Mouse (Mus musculus) kidney, postnatal 36 days (tissue): ENCODE data around the gene Panx1.

Experiments used
- DNase-seq, 2 experiments: peaks; one replicate each; pipeline ENCODE4 v3.0.0; 2021 to 2022; ENCODE audit warnings: mixed read lengths in 2 of 2

Panx1 gene

GRCm38 (mm10) chr9:15045084-15045669 lies at the start of gene Panx1:
Panx1 (minus strand) TSS chr9:15045478.
- peak; percentile 36 to 69 for DNase-seq

DNA sequence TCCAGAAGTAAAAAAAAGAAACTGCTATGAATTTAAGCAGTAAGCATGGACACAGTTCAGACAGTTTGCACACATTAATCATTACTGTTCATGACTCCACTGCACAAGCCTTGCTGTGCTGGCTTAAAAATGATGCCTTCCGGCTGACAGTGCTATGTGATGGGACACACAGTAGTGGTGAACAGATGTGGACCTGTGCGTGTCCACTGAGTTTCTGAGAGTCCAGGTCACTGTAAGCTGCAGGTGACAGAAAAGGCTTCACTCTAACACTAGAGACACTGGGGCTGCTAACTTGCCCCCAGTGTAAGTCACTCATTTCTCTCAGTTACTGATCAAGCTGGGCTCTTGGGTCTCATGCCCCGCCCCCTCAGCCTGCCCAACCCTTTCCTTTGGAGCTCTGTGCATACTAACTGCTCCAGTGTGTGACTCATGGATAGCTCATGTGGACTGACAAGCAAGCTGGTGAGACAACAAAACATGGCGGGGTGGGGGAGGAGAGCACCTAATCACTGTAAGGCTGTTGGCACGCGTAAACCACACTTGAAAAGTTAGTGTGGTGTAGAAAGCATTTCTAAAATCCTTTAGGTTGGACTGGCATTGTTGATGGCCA lies 23.5 kb upstream of the Panx1 start:
- peak; percentile 9 to 25 for DNase-seq

- no peak for DNase-seq
Observed at GRCm38 (mm10) chr9:15067995-15068685, 22.9 kb upstream of the Panx1 start.

GRCm38 (mm10) chr9:15064176-15064575 lies 18.9 kb upstream of the Panx1 start:
- no peak for DNase-seq

- DNase-seq: no peak
Observed at GRCm38 (mm10) chr9:15060847-15061246, 15.6 kb upstream of the Panx1 start.

GRCm38 (mm10) chr9:15060026-15060425 lies 14.7 kb upstream of the Panx1 start:
- no peak for DNase-seq

GRCm38 (mm10) chr9:15045740-15046139 lies 462 bp upstream of the Panx1 start:
- no peak for DNase-seq

DNA sequence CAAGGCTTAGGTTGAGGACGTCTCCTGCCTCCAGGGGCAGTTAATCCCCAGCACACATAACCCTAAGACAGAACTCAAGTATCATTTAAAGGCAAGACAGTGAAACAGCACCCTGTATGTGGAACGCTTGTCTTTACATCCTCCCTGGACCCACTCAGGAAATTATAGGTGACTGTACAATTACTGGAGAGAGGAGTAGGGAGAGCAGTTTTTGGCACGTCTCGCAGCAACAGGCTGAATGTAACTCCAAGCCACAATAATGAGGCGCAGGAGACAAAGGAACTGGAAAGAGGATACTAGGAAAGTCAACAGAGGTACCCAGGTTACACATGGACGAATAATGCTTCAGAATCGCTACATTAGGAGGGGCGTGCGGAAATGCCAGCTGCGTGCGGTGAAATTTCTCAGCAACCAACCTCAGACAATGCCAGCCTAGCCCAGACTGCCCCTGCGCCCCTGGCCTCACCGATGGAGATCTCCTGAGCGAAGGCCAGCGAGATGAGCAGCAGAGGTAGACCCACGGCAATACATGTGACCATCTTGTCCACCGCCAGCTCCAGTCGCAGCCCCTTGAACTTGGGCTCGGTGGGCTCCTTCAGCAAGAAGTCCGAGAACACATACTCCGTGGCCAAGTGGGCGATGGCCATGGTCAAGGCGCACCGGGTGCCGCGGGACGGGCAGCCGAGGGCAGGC lies 741 bp downstream of the Panx1 start:
- no peak for DNase-seq

DNA sequence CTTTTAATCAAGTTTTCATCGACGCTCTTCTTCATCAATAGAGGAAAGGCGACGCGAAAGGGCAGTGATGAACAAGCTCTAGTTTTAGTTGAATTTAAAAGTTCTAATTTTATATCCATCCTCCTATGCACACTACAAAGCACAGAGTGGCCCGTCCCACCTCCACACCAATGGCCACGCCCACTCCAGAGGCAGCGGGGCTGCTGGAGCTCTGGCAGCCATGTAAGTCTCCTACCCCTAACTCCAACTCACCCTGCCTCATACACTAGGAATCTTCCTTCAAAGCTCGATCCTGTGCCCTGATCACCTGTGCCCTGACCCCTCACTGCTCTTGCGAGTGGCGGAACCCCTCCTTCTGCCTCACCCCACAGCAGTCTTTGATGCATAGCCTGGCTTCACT lies 3.7 kb downstream of the Panx1 start:
- DNase-seq: no peak

DNA sequence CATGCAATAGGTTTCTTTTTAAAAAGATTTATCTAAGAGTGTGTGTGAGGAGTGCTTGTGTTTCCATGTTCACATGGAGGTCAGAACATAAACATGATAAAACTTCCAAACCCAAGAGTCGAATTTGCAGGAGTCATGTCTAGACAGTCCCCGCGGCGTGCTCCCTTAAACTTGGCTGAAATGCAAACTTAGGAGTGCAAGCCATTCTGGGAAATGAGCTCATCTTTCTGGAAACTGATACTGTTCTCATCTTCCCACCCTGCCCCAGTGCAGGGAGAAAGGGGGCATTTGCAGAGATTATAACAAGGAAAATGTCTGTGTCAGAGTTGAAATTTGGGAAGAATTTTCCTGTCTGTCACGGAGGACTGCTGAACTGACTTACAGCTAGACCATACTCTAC lies 5.4 kb downstream of the Panx1 start:
- no peak for DNase-seq

- DNase-seq: no peak
Observed at GRCm38 (mm10) chr9:15037704-15038103, 7.6 kb downstream of the Panx1 start.

DNA sequence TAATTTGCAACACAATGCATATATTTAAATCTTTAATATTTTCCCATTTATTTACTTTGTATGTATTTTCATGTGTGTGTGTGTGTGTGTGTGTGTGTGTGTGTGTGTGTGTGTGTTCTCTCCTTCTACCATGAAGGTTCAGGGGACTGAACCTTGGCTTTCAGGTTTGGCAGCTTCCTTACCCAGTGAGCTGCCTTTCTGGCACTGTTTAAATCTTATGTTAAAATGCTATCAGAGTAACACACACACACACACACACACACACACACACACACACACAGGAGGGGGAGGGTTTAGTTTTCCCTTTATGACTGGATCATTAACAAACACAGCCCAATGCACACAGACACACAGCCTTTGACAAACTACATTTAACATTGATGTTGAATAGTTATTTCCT lies 8.0 kb downstream of the Panx1 start:
- DNase-seq: no peak

GRCm38 (mm10) chr9:15036807-15037206 lies 8.5 kb downstream of the Panx1 start:
- DNase-seq: no peak

GRCm38 (mm10) chr9:15036405-15036804 lies 8.9 kb downstream of the Panx1 start:
- no peak for DNase-seq

- no peak for DNase-seq
Observed at GRCm38 (mm10) chr9:15035979-15036378, 9.3 kb downstream of the Panx1 start.

- DNase-seq: peak; percentile 31 to 50
Observed at GRCm38 (mm10) chr9:15034546-15035273, 10.6 kb downstream of the Panx1 start.

GRCm38 (mm10) chr9:15033568-15034160 lies 11.6 kb downstream of the Panx1 start:
- DNase-seq: peak; percentile 16 to 72

DNA sequence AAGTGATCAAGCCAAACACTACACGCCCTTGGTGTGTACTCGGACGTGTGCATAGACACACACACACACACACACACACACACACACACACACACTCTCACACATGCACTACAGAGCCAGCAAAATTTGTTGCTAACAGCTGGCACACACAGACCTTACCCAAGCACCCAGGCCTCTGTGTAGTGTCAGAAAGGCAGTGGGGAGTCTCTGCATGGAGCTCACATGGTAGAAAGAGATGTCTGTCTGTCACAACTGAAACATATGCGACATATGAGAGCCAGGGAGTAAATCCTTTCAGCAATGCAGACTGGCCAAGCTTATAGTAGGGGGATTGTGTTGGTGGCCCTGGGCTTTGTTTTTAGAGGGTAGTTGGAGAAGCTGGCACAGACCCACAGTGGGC lies 12.5 kb downstream of the Panx1 start:
- DNase-seq: no peak

- DNase-seq: peak; percentile 7 to 53
Observed at GRCm38 (mm10) chr9:15030771-15031170, 14.5 kb downstream of the Panx1 start.

DNA sequence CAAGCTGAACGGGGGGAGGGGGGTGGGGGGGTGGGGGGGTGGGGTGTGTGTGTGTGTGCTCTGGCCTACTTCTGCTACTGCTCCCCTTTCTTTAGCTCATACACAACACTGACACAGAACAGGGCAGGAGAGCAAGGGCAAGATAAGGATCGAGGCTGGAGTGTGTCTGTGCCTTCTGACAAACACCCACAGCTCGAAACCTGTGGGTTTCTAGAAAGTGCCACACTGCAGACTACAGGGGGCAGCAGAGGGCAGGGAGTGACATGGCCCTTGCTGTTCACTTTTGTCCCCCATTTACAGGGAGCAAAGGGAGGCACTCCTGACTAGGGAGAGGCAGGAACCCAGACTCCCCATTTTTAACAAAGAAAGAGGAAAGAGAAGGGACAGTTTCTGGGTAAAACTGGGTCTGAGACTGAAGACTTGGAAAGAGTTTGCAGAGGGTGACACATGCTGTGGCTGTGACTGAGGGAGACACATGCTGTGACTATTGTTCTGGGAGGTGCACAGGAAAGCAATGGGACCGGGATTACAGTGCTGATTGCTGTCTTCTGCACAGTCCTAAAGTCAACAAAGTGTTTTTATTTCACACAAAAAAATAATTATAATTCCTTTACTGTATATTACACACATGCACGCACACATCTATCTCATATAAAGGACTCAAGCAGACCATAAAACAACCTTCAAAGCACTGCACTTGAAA lies 16.1 kb downstream of the Panx1 start:
- DNase-seq: peak; percentile 29 to 82

GRCm38 (mm10) chr9:15027725-15028124 lies 17.6 kb downstream of the Panx1 start:
- no peak for DNase-seq

GRCm38 (mm10) chr9:15023049-15023448 lies 22.2 kb downstream of the Panx1 start:
- DNase-seq: no peak
